Mouse (Mus musculus) layer of hippocampus, postnatal 10 days (tissue): ENCODE results near the gene Hoxc8. TPM values are rescaled to one million over a fixed set of nuclear protein-coding genes. Genes with fewer than 3 reads are reported as not detected.
A peak's percentile ranks its signal among the peaks of the same experiment; 100 is the strongest.

ENCODE experiments used
- DNase-seq, 2 experiments: peaks; one replicate each; pipeline ENCODE4 v3.0.0; 2021; ENCODE audit warnings: low spot score in 2 of 2
- long read RNA-seq: library from polyadenylated mRNA; stranded (forward); transcript quantifications from one replicate; pipeline ENCODE4 v2.0.0, GENCODE M21; 2023
- total RNA-seq, 2 experiments: library from RNA; stranded (reverse); gene quantifications; 2 replicates each; pipeline ENCODE4 v1.2.3; 2021

Gene Hoxc8
- not detected for total RNA-seq
- long read RNA-seq = 0 reads

DNA sequence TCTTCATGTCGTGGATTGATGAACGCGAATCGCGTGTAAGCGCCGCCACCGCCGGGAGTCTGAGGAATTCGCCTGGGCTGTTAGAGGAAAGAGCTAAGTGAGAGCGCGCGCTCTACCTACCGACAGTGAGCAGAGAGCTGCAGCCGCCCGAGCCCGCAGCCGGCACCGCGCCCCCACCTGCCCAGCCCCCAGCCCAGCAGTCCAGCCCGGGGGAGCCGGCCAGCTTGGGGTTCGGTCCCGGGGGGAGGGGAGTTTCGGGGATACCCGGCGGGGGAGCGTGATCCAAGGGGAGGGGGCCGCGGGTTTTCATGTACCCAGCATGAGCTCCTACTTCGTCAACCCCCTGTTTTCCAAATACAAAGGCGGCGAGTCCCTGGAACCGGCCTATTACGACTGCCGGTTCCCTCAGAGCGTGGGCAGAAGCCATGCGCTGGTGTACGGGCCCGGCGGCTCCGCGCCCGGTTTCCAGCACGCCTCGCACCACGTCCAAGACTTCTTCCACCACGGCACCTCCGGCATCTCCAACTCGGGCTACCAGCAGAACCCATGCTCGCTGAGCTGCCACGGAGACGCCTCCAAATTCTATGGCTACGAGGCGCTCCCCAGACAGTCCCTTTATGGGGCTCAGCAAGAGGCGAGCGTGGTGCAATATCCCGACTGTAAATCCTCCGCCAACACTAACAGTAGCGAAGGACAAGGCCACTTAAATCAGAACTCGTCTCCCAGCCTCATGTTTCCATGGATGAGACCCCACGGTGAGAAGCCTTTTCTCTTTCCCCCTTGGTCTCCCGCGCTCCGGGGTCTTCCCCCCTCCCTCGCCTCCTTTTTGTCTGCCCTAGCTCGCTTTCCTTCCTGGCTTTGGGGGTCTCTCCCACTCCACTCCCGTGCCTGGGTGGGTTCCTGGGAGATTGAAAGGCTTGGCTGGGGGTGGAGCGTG, at the start of gene Hoxc8:
Gene Hoxc8 (plus strand): TSS at position 147 of the 937 bp plus-strand sequence.
- DNase-seq = no peak

DNA sequence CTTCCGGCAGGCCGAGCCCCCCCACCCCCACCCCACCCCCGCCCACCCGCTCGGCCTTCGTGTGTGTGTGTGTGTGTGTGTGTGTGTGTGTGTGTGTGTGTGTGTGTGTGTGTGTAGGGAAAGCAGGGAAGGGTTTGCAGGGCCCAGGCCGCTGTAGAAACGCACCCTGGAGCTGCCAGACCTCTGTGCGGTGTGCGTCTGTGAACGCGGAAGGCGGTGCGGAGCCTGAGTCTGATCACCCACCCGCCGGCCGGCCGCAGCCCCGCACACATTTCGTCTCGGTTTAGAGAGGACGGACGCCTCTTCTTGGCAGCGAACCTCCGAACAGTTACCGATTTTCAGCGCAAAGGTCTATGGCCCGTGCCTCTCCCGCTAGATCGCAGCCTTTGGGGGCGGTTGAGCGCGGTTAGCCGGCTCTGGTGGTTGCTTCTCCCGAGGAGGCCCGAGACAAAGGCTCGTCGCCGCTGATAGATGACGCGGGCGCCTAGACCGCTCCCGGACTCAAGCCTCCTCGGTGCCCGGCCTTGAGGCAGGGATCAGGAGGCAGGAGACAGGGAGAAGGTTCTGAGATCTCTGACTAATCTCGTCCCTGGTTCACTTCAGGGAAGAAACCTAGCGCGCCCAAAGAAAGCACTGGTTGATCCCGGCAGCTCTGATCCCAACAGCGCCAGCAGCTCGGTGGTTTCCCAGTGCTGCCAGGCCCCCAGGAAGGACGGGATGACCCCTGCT, 47.5 kb upstream of the Hoxc8 start:
- no peak for DNase-seq

DNA sequence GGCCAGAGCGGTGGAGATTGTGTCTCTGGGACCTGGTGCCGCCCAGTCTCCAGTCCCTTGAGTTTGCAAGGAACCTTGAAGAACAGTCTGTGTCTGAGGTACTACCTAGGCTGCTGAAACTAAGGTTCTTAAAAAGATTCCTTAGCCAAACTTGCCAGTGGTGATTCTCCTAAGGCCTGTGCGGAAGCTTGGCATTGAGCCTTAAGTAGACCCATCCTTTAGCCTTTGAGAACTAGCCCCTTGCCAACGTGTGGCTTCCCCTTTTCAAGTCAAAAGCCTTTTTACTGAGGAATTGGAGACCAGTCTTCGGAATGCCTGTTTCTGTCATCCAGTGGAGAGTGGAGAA, 47.0 kb upstream of the Hoxc8 start:
- no peak for DNase-seq

DNA sequence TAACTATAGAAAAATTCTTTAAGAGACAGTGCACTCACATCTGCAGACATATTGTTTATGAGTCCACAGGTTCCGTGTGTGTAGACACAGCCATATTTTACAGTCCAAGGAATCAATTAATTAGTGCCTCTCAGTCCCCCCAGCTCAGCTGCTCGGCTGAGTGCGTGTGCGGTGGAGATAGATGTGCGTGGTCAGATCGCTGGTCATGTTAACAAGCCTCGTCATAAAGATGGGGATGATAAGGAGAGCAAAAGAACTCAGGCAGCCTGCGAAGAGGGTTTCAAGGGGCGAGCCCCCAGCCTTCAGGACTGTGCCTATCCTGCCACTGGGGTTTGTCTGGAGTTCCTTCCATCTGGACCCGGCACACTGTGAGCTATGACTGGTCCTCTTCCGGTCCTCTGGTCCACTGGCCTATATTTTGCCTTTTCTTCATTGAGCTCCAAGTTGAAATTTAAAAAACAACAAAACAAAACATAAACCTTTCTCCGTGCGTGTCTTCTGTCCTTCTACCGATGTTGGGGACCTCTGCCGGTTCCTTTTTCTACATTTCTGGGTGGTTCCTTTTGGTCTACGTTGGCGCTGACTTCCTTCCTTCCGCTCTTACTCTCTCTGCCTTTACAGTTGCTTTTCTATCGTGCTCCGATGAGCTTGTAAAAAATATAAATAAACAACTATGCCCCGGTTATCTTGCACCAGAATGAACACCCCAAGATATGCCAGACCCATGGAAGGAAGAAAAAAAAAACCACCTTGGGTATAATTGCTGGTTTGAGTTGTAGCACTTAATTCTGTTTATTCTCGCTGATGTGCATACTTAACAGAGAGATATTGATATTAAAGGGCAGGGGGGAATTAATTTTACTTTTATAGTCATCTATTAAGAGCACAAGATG, 45.0 kb upstream of the Hoxc8 start:
- DNase-seq = no peak

DNA sequence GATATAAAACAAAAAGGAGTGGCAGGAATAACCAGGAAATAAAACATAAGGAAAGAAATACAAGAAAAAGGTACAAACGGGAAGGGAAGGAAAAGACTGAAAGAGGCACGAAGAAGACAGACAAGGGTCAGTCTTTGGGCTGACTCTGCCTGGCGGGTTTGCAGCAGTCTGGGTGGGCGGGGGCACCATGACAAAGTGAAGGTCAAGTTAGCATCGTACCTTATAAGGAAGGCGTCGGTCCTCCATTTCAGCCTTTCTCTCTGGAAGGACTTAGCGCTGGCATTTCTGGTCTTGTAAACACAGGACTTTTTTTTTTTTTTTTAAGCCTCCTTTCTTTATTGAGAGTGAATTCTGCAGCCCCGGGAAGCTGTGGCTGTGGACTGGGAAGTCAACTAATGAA, 43.1 kb upstream of the Hoxc8 start:
- no peak for DNase-seq

DNA sequence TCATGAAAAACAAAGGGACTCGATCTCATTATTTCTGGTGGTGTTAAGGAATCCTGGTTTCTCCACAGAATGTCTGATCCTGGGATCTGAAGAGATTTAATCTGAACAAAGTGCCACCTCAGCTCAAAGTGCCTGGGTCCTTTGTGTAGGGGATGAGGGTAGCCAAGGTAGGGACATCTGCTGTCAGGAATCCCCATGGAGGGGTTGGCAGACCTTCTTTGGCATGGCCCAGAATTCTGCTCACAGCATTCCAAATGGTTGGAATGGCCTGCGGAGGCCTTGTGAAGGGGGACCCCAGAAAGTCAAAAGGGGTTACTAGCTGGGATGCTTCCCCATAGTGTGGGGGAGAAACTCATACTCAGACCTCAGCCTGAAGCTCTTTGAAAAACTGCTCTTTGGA, 41.6 kb upstream of the Hoxc8 start:
- no peak for DNase-seq

DNA sequence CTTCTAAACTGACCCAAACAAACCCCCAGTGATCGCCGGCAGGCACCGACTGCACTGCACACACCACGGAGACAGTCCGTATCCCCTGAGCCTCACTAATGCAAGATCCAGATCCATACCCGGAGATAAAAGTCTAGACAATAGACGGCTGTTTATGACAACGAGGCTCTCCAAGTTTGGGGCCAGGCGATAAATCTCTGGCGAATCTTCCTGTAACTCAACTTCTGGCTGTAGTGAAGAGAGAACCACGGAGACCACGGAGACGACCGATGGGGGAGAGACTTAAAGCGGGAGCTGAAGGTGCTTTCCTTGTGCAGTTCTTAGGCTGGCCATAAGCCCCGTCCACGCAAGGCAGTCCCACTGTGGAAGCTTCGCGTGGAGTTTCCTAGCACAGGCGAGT, 40.7 kb upstream of the Hoxc8 start:
- no peak for DNase-seq

DNA sequence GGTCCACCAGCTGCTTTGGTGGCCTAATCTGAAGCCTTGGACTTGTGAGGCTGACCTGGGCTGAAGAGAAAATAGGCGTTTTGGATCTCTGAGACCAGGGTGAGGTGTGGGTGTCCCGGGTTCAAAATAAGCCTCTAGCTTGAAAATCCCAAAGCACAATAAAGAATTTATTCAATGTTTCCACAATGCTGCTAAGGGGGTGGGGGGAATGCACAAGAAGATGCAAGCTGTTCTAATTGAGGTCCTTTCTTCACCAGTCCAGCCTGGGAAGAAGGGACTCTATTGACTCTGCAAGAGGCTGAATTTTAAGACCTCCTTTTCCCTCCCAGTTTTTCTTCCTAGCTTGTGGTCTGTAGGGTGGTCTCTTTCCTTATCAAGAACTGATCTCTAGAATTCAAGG, 39.5 kb upstream of the Hoxc8 start:
- no peak for DNase-seq

DNA sequence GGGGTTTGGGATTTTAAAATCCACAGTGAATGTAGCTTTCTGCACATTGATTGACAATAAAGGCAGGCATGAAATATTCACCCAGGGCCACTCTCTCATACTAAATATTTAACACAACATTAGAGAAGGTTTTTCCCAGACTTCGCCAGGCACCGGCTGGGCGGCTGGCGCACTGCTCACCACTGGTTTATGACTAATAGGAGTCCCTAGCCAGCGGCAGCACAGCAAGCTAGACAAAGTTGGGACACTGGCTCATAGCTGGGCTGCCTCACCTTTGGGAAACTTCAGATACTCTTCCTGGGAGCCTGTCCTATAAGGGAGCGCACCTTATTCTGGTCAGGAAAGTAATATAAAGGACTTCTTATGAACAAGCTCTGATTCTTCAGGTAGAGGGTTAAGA, 36.8 kb upstream of the Hoxc8 start:
- DNase-seq = no peak

DNA sequence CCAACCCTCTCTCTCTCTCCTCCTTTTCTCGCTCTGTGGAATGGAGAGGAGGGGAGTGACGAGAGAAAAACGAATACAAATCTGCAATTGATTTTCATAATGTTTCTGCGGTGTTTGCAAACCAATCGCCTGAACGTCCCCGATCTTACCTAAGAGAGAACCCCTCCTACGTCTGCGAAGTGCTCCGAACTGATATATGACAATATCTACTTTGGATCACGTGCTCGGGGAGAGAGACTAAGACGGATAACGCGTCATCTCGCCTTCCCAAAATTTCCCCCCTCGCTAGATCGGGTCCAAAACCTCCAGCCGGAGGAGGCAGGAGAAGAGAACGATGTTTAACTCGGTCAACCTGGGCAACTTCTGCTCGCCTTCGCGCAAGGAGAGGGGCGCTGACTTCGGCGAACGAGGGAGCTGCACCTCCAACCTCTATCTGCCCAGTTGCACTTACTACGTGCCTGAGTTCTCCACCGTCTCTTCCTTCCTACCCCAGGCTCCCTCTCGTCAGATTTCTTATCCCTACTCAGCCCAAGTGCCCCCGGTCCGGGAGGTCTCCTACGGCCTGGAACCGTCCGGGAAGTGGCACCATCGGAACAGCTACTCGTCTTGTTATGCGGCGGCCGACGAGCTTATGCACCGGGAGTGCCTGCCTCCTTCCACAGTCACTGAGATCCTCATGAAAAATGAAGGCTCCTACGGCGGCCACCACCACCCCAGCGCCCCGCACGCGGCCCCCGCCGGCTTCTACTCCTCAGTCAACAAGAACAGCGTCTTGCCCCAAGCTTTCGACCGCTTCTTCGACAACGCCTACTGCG, 36.0 kb upstream of the Hoxc8 start, which contains the start of gene Hoxc11:
Gene Hoxc11 (plus strand): TSS at position 236 of the 815 bp plus-strand sequence.
- no peak for DNase-seq

DNA sequence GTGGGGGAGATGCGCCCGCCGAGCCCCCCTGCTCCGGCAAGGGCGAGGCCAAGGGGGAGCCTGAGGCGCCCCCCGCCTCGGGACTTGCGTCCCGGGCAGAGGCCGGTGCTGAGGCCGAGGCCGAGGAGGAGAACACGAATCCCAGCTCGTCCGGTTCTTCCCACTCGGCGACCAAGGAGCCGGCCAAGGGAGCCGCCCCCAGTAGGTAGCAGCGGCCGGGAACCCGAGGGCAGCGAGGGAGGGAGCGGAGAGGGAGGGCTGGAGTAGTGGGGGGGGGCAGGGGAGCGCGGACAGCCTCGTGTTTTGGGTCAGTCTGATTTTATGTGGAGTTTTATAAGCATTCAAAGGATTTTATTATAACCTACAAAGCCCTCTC, 35.4 kb upstream of the Hoxc8 start:
- DNase-seq = no peak

DNA sequence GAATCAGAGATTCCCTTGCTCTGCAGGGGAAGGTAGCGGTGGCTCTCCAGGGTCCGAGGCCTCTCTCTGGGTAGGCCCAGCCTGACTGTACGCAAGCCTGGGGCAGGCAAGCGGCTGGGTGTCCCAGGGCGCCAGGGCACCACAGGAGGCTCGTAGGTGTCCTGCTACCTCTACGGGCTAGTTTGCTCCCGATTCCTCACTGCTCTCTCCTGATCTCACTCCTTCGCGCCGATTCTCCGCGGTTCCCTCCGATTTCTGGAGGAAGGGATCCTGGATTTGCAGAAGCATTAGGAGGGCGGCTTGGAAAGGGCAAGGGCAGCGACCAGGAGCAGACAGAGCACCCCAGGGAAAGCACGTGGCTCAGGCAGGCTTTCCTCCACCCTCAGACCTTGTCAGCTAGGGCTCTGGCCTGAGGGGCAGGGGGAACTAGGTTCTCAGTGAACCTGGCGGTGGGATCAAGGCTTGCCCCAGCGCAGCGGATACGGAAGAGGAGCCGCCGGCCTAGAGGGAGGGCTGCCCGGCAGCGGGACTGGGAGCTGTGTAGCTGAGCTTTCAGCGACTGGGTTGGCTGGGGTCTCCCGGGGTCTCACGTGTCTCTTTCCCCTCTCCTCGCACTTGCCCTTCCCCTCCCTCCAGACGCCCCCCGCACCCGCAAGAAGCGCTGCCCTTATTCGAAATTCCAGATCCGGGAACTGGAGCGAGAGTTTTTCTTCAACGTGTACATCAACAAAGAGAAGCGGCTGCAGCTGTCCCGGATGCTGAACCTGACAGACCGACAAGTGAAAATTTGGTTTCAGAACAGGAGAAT, 34.4 kb upstream of the Hoxc8 start:
- DNase-seq = no peak

DNA sequence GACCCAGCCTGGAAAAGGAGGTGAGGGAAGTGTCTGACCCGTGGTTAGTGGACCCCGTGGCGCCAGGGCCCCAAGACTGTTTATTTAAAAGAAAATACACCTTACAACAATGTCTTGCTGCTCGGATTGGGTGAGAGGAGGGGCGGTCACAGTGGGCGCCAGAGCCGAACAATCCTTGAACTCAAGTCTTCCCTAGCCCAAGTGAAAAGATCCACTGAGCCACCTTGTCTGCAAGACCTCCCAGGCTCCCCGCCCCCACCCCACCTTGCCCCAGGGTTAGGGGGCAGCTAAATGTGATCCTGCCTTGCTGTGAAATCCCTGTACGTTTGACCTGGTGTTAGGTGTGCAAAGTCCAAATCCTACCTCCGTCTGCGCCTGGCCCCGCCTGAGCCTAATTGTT, 33.5 kb upstream of the Hoxc8 start:
- DNase-seq = no peak

DNA sequence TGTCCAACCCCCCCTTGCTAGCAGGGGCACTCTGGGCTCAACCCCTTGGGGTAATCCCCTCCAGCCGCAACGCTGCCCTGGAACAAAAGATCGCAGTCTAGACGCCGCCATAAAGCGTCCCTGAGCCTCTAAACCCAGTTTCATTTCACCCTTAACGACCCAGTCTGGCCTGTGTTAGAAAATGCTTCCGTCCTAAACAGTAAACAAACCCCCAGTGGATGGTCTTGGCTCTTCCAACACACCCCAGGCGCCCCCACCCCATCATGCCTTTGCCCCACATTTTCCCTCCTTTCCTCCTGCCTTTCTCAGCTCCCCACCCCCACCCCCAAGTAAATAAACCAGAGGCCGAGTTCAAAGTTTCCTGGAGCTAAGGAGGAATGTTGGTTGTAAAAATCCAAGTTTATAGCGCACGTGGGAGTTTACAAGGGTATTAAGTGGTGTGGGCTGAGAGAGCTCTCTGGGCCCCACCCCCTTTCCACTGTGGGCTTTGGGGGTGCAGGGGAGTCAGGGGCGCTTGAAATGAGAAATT, 30.7 kb upstream of the Hoxc8 start:
- DNase-seq = no peak

DNA sequence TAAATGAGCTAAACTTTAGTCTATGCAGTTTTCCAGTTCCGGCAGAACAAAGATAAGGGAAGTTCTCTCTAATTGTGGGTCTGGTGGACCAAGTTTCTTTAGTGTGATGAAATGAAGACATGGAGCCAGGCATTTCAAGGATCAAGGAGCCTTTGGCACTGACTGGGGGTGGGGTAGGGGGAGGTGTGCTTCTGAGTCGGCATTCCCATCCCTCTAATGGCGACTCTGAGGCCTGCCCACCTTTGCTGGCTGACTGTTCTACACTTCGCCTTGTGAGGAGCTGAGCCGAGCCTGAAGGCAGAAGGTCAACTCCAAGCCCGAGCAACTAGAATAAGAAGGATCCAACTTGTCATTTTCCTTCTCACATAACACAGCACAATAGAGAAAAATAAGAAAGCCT, 28.7 kb upstream of the Hoxc8 start:
- DNase-seq = no peak

DNA sequence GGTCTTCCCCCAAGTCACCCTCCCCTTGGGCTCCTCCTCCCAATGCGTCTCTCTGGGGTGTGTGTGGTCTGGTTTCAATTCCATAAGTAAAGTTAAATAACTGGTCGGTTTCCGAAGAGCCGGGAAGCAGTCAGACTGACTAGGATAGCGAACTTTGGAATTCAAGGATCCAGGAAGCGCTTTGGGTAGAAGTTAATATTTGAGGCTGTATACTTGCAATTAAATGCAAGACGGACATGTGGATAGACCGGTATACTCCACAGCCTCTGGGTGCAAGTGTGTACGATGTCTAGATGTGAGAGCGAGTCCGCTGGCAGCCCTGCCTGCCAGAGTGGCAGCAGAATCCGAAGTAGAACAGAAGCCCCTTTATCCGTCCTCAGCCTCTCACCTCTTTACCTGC, 27.9 kb upstream of the Hoxc8 start:
- no peak for DNase-seq

DNA sequence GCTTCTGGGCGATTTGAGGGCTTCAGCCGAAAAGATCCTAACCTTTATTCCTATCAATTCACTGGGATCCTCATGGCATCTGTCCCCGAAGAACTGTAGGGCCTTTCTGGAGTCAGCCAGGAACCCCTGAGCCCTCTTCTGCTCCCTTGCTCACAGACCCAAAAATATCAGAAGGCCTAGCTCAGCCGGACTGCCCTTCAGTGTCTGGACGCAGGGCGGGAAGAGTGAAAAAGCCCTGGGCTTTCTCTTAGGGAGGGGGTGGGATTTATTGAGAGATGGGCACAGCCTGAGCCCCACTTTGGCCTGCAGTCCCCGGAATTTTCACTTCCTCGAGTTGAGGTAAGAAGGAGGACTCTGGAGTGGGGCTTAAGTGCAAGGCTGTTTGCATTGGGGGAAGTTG, 27.1 kb upstream of the Hoxc8 start:
- no peak for DNase-seq

DNA sequence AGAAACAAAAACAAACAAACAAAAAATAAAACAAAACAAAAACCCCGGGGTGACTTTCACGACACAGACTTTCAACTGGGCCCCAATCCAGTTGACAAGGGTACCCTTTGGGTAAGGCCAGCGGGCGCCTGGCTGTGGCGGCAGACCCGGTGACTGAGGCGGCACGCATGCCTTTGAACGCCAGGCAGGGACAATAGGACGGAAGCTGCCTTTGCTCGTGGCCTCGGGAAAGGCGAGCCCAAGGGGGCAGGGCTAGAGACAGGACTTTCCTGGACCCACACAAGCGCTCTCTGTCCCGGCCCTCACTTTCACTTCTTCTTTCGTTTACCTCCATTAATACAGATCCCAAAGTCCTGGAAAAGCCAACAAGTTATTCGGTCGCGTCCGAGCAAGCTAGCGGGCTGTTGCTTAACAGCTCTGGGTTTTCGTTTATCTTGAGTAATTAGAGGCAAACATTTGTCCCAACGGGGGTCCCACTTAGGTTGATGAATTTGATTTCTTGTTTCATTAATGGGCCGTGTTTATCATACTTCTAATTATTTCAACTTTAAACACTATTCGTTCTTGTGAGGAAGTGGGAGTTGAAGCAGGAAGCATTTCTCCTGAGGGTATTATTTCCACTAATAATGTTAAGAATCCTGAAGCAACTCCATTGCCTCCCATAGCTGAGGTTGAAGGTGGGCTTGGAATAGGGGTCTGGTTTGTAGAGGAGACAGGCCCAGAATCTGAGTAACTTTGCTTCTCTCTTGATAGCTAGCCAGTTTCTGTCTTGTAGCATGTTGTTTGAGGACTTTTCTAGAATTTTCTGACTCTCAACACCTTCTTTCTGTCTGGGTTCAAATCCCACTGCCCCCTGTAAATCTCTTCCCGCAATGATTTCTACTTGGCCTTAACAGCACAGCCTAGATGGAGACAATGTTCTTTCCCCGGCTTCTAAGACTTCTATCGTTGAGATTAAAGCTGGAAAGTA, 26.5 kb upstream of the Hoxc8 start:
- DNase-seq = peak in 1 of 2 experiments; percentile 23
